Mouse (Mus musculus): ENCODE results near the gene Rilp.

GRCm38 (mm10) chr11:75462865-75463336, 47.0 kb upstream of the Rilp start:
- TF ChIP-seq CTCF (IDR thresholded peaks at IDR 0.05; ENCODE audit: low read depth, low read length) (no peak), POLR2A (IDR thresholded peaks at IDR 0.05; ENCODE audit: insufficient read depth, low read length) (no peak)
